Mouse (Mus musculus): ENCODE measurements around the gene Jarid2. TPM values are rescaled to one million over a fixed set of nuclear protein-coding genes. Genes with fewer than 3 reads are reported as not detected.
A peak's percentile ranks its signal among the peaks of the same experiment; 100 is the strongest.

Jarid2 gene
- polyA plus RNA-seq, 1 experiment = 10.5 TPM

DNA sequence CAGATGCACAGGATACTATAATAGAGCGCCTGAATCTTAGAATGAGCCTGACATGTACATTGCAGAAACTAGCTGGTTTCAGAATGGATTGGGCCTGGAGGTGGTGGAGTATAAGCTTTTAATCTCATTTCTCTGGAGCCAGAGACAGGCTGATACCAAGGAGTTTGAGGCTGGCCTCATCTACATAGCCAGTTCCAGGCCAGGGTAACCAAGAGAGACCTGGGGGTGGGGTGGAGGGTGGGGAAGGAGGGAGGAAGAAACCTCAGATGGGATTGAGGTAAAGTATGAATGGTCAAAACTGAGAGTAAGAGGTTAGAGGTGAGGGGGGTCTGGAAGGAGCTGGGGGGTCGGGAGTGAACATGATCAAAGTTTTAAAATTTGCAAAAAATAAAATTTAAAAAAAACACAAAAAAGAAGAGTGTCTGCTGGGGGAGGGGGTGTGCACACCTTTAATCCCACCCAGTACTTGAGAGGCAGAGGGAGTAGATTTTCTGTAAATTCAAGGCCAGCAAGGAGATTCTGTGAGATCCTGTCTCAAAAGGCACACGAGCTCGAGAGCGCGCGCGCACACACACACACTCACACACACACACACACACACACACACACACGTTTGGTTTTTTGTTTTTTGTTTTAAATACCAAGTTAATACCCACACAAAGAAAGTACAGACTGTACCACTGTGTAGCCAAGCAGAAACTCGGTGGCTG, 22.9 kb upstream of the Jarid2 start:
- DNase-seq = peak; percentile 18
- WGBS = 70% methylated on average over 10 of the region's 10 CpGs
- Histone ChIP-seq H3K4me1 (ENCODE audit: control insufficient read depth, insufficient read depth, low read length) (peaks cover 13% of the 10 kb centered on the region), H3K36me3 (ENCODE audit: control insufficient read depth, insufficient read depth, low read length) (no peaks in the 10 kb centered on the region), H3K27me3 (replicated peaks; ENCODE audit: control insufficient read depth, insufficient read depth, low read length) (no peaks in the 10 kb centered on the region), H3K27ac (ENCODE audit: insufficient read depth, low read depth, low read length) (no peak overlapping the region), H3K4me3 (ENCODE audit: insufficient read depth, low read depth, low read length) (no peak overlapping the region)
- TF ChIP-seq CTCF (conservative IDR thresholded peaks at IDR 0.05; ENCODE audit: insufficient read depth, insufficient read length, low read depth, low read length) (no peak), POLR2A (IDR thresholded peaks at IDR 0.05; ENCODE audit: low read depth, low read length) (no peak)

DNA sequence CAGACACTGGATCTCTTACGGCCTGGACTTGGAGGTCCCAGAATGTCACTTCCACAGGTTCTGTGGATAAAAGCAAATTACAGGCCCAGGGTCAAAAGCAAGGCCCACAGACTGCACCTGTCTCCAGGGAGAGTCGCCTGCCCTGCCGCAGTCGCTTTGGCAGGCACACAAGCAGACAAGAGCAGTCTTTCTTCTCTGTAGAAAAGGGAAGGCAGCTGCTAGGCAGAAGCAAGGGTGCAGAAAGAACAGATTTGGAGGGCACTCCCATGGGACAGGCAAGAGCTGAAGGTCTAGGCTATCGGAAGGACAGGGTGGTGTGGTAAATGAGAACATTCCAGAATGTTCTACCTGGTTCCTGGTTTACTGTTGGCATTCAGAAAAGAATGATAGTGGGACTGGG, 22.1 kb upstream of the Jarid2 start:
- no peaks in the 10 kb centered on the region for H3K36me3 ChIP-seq (ENCODE audit: control insufficient read depth, insufficient read depth, low read length)
- TF ChIP-seq POLR2A (IDR thresholded peaks at IDR 0.05; ENCODE audit: low read depth, low read length) (no peak), CTCF (conservative IDR thresholded peaks at IDR 0.05; ENCODE audit: insufficient read depth, insufficient read length, low read depth, low read length) (no peak)
- H3K4me1 ChIP-seq (ENCODE audit: control insufficient read depth, insufficient read depth, low read length) = peaks cover 13% of the 10 kb centered on the region
- no peak overlapping the region for H3K4me3 ChIP-seq (ENCODE audit: insufficient read depth, low read depth, low read length)
- WGBS = 75% methylated on average over 5 of the region's 5 CpGs
- H3K27me3 ChIP-seq (replicated peaks; ENCODE audit: control insufficient read depth, insufficient read depth, low read length) = no peaks in the 10 kb centered on the region
- H3K27ac ChIP-seq (ENCODE audit: insufficient read depth, low read depth, low read length) = peak overlapping the region; percentile 30
- no peak for DNase-seq

DNA sequence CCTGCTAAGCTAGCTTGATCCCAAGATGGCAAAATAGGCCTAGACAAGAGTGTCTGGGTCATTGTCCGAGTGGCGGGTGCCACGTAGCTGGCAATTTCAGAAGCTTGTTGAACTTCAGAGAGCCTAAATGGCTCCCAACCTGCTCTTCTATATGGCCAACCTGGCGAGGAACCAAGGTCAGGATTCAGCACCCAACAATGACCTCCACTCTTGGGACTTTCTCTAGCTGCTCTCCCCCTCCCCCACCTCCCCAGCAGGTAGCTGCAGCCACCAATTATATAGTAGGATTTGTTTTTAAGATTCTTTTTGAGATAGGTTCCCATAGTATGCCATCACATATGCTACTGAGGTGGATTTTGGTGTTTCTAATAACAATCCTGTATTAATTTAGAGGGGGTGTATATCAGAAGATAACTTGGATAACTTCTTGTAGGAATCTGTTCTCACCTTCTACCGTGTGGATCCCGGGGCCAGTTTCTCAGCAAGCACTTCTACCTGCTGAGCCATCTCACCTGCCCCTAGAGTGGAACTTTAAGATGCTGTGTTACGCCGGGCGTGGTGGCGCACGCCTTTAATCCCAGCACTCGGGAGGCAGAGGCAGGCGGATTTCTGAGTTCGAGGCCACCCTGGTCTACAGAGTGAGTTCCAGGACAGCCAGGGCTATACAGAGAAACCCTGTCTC, 20.8 kb upstream of the Jarid2 start:
- Histone ChIP-seq H3K4me1 (ENCODE audit: control insufficient read depth, insufficient read depth, low read length) (peaks cover 13% of the 10 kb centered on the region), H3K36me3 (ENCODE audit: control insufficient read depth, insufficient read depth, low read length) (no peaks in the 10 kb centered on the region), H3K4me3 (ENCODE audit: insufficient read depth, low read depth, low read length) (no peak overlapping the region), H3K27ac (ENCODE audit: insufficient read depth, low read depth, low read length) (no peak overlapping the region), H3K27me3 (replicated peaks; ENCODE audit: control insufficient read depth, insufficient read depth, low read length) (no peaks in the 10 kb centered on the region)
- TF ChIP-seq POLR2A (IDR thresholded peaks at IDR 0.05; ENCODE audit: low read depth, low read length) (no peak), CTCF (conservative IDR thresholded peaks at IDR 0.05; ENCODE audit: insufficient read depth, insufficient read length, low read depth, low read length) (no peak)
- 99% methylated on average over 14 of the region's 14 CpGs for WGBS
- no peak for DNase-seq

DNA sequence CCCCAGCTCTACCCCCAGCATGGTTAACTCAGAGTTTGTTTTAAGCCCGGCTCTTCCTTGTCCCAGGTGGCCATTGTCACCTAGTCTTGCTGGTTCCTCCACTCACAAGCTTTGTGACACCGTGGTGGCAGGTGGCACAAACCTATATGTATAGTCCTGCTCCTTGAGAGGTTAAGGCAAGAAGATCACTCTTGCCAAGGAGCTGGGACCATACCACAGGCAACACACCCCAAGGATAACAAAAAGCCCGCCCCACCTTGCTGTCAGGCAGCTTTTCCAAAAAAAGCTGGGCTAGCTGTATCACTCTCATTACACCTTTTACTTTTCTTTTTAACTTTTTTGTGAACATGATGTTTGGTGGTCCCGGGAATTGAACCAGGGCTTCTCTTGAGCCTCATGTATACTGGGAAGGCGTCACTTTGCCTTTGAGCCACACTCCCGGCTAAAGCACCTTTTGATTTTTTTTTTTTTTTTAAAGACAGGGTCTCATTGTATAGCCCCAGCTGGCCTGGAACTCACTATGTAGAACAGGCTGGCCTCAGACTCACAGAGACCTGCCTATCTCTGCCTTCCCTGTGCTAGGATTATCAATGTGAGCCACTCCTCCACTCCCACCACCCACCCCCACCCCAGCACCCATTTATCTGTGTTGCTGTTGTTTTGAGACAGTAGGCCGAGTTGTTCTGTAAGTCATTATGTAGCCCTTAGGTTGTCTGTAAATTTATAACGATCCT, 19.4 kb upstream of the Jarid2 start:
- H3K27me3 ChIP-seq (replicated peaks; ENCODE audit: control insufficient read depth, insufficient read depth, low read length) = no peaks in the 10 kb centered on the region
- no peak for DNase-seq
- 90% methylated on average over 8 of the region's 8 CpGs for WGBS
- no peak overlapping the region for H3K4me3 ChIP-seq (ENCODE audit: insufficient read depth, low read depth, low read length)
- peaks cover 13% of the 10 kb centered on the region for H3K4me1 ChIP-seq (ENCODE audit: control insufficient read depth, insufficient read depth, low read length)
- H3K27ac ChIP-seq (ENCODE audit: insufficient read depth, low read depth, low read length) = no peak overlapping the region
- TF ChIP-seq POLR2A (IDR thresholded peaks at IDR 0.05; ENCODE audit: low read depth, low read length) (no peak), CTCF (conservative IDR thresholded peaks at IDR 0.05; ENCODE audit: insufficient read depth, insufficient read length, low read depth, low read length) (no peak)
- H3K36me3 ChIP-seq (ENCODE audit: control insufficient read depth, insufficient read depth, low read length) = no peaks in the 10 kb centered on the region

DNA sequence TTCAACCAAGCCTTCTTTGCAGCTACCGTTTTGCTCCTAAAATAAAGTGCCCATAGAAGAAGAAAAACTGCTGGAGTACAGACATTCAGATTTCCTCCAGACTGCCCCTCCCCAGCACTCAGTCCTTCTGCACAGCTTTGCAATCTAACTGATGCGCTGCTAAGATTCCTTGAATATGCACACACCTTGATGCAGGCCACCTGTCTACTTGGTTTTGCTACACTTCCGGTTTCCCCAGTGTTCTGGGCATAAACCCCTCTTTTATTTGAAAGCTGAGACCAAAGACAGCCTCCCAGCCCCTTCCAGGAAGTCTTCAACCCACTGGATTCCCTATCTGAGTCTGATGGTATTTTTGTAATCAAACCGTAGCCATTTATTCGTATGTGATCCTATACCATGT, 18.2 kb upstream of the Jarid2 start:
- Histone ChIP-seq H3K27me3 (replicated peaks; ENCODE audit: control insufficient read depth, insufficient read depth, low read length) (no peaks in the 10 kb centered on the region), H3K36me3 (ENCODE audit: control insufficient read depth, insufficient read depth, low read length) (no peaks in the 10 kb centered on the region), H3K4me1 (ENCODE audit: control insufficient read depth, insufficient read depth, low read length) (peaks cover 6% of the 10 kb centered on the region), H3K27ac (ENCODE audit: insufficient read depth, low read depth, low read length) (no peak overlapping the region), H3K4me3 (ENCODE audit: insufficient read depth, low read depth, low read length) (no peak overlapping the region)
- DNase-seq = no peak
- 74% methylated on average over 5 of the region's 5 CpGs for whole genome bisulfite sequencing
- no peak for TF ChIP-seq CTCF (conservative IDR thresholded peaks at IDR 0.05; ENCODE audit: insufficient read depth, insufficient read length, low read depth, low read length)
- TF ChIP-seq POLR2A (IDR thresholded peaks at IDR 0.05; ENCODE audit: low read depth, low read length) = no peak

DNA sequence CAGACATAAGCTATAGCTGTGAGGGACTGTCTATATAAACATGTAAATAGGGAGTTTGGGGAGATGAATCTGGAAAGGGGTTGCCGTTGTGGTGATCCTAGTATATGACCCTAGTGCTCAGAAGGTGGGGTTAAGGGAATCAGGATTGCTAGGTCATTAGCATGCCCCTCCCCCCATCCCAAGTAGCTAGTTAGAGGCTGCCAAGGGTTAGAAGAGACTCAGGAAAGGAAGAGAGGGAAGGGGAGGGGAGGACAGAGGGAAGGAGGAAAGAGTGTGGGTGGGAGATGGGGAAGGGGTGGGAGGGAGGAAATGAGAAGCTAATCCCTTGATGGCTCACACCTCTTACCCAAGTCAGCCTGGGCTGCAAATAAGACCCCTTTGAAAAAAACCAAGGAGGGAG, 17.4 kb upstream of the Jarid2 start:
- no peak for DNase-seq
- Histone ChIP-seq H3K27me3 (replicated peaks; ENCODE audit: control insufficient read depth, insufficient read depth, low read length) (no peaks in the 10 kb centered on the region), H3K4me1 (ENCODE audit: control insufficient read depth, insufficient read depth, low read length) (peaks cover 6% of the 10 kb centered on the region), H3K36me3 (ENCODE audit: control insufficient read depth, insufficient read depth, low read length) (no peaks in the 10 kb centered on the region), H3K27ac (ENCODE audit: insufficient read depth, low read depth, low read length) (no peak overlapping the region), H3K4me3 (ENCODE audit: insufficient read depth, low read depth, low read length) (no peak overlapping the region)
- TF ChIP-seq POLR2A (IDR thresholded peaks at IDR 0.05; ENCODE audit: low read depth, low read length) = no peak
- TF ChIP-seq CTCF (conservative IDR thresholded peaks at IDR 0.05; ENCODE audit: insufficient read depth, insufficient read length, low read depth, low read length) = no peak
- WGBS = 69% methylated on average over 1 of the region's 1 CpGs
